Mouse (Mus musculus) forebrain, embryonic 15.5 days (tissue): ENCODE measurements around the gene Hoxb7. TPM values are rescaled to one million over a fixed set of nuclear protein-coding genes. Genes with fewer than 3 reads are reported as not detected.

Experiments
- ATAC-seq: fragments of 200-750 bp; cut with Nextera tagmentation; replicated peaks from 2 replicates; pipeline ENCODE4 v1.8.0; 2017; ENCODE audit warnings: mild to moderate bottlenecking, moderate TSS enrichment, moderate library complexity
- H3K27ac ChIP-seq: fragments of 300-500 bp; sonication (generic); replicated peaks from 2 replicates; pipeline ENCODE4 v1.5.1; 2015; ENCODE audit warnings: mild to moderate bottlenecking, inconsistent platforms
- H3K27me3 ChIP-seq: fragments of 300-500 bp; sonication (generic); 2 replicates; pipeline ENCODE4 v1.6.1; 2015; ENCODE audit warnings: inconsistent platforms
- H3K36me3 ChIP-seq: fragments of 300-500 bp; sonication (generic); 2 replicates; pipeline ENCODE4 v1.6.1; 2015; ENCODE audit warnings: mild to moderate bottlenecking, inconsistent platforms
- H3K4me1 ChIP-seq: fragments of 300-500 bp; sonication (generic); 2 replicates; pipeline ENCODE4 v1.6.1; 2015; ENCODE audit warnings: inconsistent platforms
- H3K4me2 ChIP-seq: fragments of 300-500 bp; sonication (generic); replicated peaks from 2 replicates; pipeline ENCODE4 v1.6.1; 2015; ENCODE audit warnings: mild to moderate bottlenecking, inconsistent platforms
- H3K4me3 ChIP-seq: fragments of 300-500 bp; sonication (generic); 2 replicates; pipeline ENCODE4 v1.5.1; 2015; ENCODE audit warnings: mild to moderate bottlenecking, inconsistent platforms
- H3K9ac ChIP-seq: fragments of 300-500 bp; sonication (generic); replicated peaks from 2 replicates; pipeline ENCODE4 v1.6.1; 2015; ENCODE audit warnings: mild to moderate bottlenecking, inconsistent platforms
- H3K9me3 ChIP-seq: fragments of 300-500 bp; sonication (generic); 2 replicates; pipeline ENCODE4 v1.6.1; 2016; ENCODE audit warnings: inconsistent platforms
- WGBS: fragments of 180-500 bp; shearing (Covaris S2); methylation state at CpG from one replicate; pipeline ENCODE4 v1.1.7; 2015; ENCODE audit warnings: mixed read lengths; 5-methylcytosine and 5-hydroxymethylcytosine counted together
- polyA plus RNA-seq: library from polyadenylated mRNA; unstranded; fragments of >200 nt; fragmentation: Nextera tagmentation; extraction: Ambion mirVana; gene quantifications from 2 replicates; pipeline ENCODE4 v1.2.1, GENCODE M21; 2015

Hoxb7 gene
- polyA plus RNA-seq, 1 experiment from 2014 or later: not detected

- H3K9me3 ChIP-seq: no peaks in the 10 kb centered on the region
- no peaks in the 10 kb centered on the region for H3K4me1 ChIP-seq
- ATAC-seq: no peak
- no peak overlapping the region for H3K4me3 ChIP-seq
- H3K4me2 ChIP-seq: no peak overlapping the region
- H3K27ac ChIP-seq: no peak overlapping the region
- no peaks in the 10 kb centered on the region for H3K36me3 ChIP-seq
- H3K9ac ChIP-seq: no peak overlapping the region
- 0% methylated on average over 5 of the region's 5 CpGs for WGBS
- peaks cover 99% of the 10 kb centered on the region for H3K27me3 ChIP-seq
These were observed 41.3 kb downstream of the Hoxb7 start for GRCm38 (mm10) chr11:96327750-96328149.

DNA sequence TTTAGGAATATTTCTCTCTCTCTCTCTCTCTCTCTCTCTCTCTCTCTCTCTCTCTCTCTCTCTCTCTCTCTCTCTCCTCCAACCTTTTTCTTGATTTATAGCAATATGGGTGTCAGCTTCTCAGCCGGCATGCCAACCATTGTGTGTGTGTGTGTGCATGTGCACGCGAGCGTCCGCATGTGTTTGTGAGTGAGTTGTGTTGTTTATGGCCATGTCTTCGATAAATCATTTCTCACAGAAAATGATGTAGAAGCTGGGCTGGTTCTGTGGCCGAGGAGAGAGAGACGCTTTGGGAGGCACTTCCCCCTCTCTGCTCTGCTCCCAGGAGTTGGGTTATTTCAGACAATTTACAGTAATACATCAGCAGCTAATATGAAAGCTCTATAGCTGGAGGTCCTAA, 42.2 kb downstream of the Hoxb7 start:
- no peak for ATAC-seq
- Histone ChIP-seq H3K4me1 (no peaks in the 10 kb centered on the region), H3K27me3 (peaks cover 99% of the 10 kb centered on the region), H3K9ac (no peak overlapping the region), H3K36me3 (no peaks in the 10 kb centered on the region), H3K4me2 (no peak overlapping the region), H3K9me3 (no peaks in the 10 kb centered on the region), H3K4me3 (no peak overlapping the region), H3K27ac (no peak overlapping the region)
- WGBS: 8% methylated on average over 8 of the region's 8 CpGs

DNA sequence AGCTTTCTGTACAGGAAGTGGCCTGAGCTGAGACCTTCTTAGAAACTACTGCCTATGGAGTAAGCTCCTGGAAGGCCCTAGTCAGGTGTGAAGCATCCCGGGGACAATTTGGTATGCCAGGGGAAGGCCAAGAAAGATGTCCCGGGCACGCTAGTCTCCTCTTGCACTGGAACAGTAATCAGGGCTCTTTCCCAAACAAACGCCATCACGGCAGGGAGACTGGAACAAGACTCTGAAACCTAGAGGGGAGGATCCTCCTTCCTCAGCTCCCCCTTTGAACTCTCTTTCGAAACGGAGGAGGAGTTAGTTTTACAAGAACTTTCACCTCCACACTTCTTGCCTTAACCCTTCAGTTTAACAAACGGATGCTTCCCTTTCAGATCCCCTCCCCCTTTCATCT, 45.7 kb downstream of the Hoxb7 start:
- no peaks in the 10 kb centered on the region for H3K9me3 ChIP-seq
- H3K4me1 ChIP-seq: no peaks in the 10 kb centered on the region
- H3K36me3 ChIP-seq: no peaks in the 10 kb centered on the region
- peaks cover 99% of the 10 kb centered on the region for H3K27me3 ChIP-seq
- H3K4me3 ChIP-seq: no peak overlapping the region
- 0% methylated on average over 8 of the region's 8 CpGs for WGBS
- no peak overlapping the region for H3K9ac ChIP-seq
- H3K27ac ChIP-seq: no peak overlapping the region
- H3K4me2 ChIP-seq: no peak overlapping the region
- no peak for ATAC-seq

- no peak overlapping the region for H3K9ac ChIP-seq
- no peak for ATAC-seq
- H3K4me1 ChIP-seq: no peaks in the 10 kb centered on the region
- no peak overlapping the region for H3K4me2 ChIP-seq
- WGBS: 2% methylated on average over 35 of the region's 35 CpGs
- no peaks in the 10 kb centered on the region for H3K9me3 ChIP-seq
- no peak overlapping the region for H3K27ac ChIP-seq
- no peaks in the 10 kb centered on the region for H3K36me3 ChIP-seq
- H3K4me3 ChIP-seq: no peak overlapping the region
- H3K27me3 ChIP-seq: peaks cover 99% of the 10 kb centered on the region
These were observed 46.2 kb downstream of the Hoxb7 start for GRCm38 (mm10) chr11:96332618-96333032.

DNA sequence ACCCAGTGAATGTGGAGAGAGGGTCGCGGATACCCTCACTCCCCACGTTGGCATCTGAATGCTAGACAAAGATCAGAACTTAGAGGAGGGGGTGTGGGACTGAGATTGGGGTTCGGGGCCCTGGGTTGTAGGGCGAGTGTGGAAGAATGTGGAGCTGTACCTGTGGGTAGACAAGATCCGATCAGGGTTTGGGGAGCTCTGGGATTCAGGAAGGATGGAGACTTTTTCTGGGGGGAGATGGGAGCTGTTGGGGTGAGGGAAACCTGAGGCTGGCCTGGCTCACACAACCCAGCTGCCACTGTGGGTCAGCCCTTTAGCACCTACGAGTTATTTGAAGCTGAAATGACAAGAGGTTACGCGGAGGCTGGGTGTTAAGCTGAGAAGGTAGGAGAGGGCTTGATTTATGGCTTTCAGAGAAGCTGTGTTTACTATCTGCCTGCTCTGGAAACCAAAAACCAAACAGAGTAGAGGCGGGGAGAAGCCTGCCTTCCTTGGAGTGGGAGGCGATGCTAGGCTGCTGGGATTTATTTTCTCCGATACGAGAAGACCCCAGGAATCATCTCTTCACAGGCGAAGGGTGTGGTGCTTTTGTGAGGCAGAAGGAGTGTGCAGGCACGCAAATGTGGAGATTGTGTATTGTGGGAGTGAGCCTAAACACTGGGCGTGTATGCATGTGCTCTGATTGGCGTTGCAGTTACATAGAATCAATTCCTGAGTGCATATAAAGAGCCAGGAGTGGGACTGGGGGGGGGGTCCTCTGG, 47.0 kb downstream of the Hoxb7 start:
- no peak overlapping the region for H3K27ac ChIP-seq
- no peak overlapping the region for H3K9ac ChIP-seq
- 2% methylated on average over 17 of the region's 17 CpGs for WGBS
- H3K4me2 ChIP-seq: no peak overlapping the region
- no peaks in the 10 kb centered on the region for H3K36me3 ChIP-seq
- no peaks in the 10 kb centered on the region for H3K4me1 ChIP-seq
- no peak for ATAC-seq
- H3K4me3 ChIP-seq: no peak overlapping the region
- H3K27me3 ChIP-seq: peaks cover 99% of the 10 kb centered on the region
- no peaks in the 10 kb centered on the region for H3K9me3 ChIP-seq

DNA sequence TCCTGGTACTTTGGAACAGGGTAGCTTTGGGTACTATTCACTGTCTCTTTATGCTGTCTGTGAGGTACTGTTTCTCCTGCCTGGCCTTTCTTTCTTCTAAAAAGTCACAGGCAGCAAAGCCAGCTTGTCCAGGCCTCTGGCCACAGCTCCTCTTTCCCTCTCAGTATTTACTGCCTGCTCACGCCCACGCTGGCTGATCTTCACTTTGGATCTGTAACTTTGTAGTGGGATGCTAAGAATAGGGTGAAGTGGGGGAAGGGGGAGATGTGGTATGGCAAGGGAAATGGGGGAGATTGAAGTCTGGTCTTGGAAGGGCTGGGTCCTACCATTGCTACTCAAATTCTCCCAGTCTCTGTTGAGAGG, 47.6 kb downstream of the Hoxb7 start:
- no peak overlapping the region for H3K4me3 ChIP-seq
- H3K27me3 ChIP-seq: peaks cover 99% of the 10 kb centered on the region
- H3K36me3 ChIP-seq: no peaks in the 10 kb centered on the region
- no peak overlapping the region for H3K4me2 ChIP-seq
- H3K9me3 ChIP-seq: no peaks in the 10 kb centered on the region
- no peak overlapping the region for H3K9ac ChIP-seq
- H3K27ac ChIP-seq: no peak overlapping the region
- H3K4me1 ChIP-seq: no peaks in the 10 kb centered on the region
- WGBS: 0% methylated on average over 2 of the region's 2 CpGs
- ATAC-seq: no peak

DNA sequence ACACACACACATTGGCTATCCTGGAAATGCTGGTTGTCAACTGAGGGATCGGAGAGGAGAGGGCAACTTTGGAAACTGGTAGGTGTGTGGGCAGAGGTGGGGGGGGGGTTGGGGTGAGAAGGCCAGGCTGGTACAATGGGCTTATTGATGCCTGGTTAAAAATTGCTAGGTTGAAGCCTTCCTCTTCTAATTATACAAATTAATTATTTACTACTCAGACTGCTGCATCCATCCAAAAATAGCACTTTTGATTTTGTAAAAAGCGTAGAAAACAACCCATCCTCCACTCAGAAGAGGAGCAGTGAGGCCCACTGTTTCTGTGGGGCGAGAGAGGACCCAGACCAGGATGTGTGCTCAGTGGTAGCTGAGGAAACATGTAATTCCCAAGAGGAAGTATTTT, 48.6 kb downstream of the Hoxb7 start:
- 13% methylated on average over 3 of the region's 3 CpGs for WGBS
- Histone ChIP-seq H3K36me3 (no peaks in the 10 kb centered on the region), H3K4me2 (no peak overlapping the region), H3K9ac (no peak overlapping the region), H3K27me3 (peaks cover 99% of the 10 kb centered on the region), H3K4me1 (no peaks in the 10 kb centered on the region), H3K4me3 (no peak overlapping the region), H3K27ac (no peak overlapping the region), H3K9me3 (no peaks in the 10 kb centered on the region)
- ATAC-seq: no peak

GRCm38 (mm10) chr11:96336597-96336996, 50.2 kb downstream of the Hoxb7 start:
- 0% methylated on average over 2 of the region's 2 CpGs for WGBS
- no peaks in the 10 kb centered on the region for H3K36me3 ChIP-seq
- ATAC-seq: no peak
- H3K4me2 ChIP-seq: no peak overlapping the region
- H3K4me1 ChIP-seq: no peaks in the 10 kb centered on the region
- H3K27ac ChIP-seq: no peak overlapping the region
- H3K27me3 ChIP-seq: peaks cover 98% of the 10 kb centered on the region
- H3K9me3 ChIP-seq: no peaks in the 10 kb centered on the region
- no peak overlapping the region for H3K9ac ChIP-seq
- H3K4me3 ChIP-seq: no peak overlapping the region

- Histone ChIP-seq H3K27ac (no peak overlapping the region), H3K9me3 (no peaks in the 10 kb centered on the region), H3K4me3 (no peak overlapping the region), H3K9ac (no peak overlapping the region), H3K36me3 (no peaks in the 10 kb centered on the region), H3K4me2 (no peak overlapping the region), H3K4me1 (no peaks in the 10 kb centered on the region), H3K27me3 (peaks cover 98% of the 10 kb centered on the region)
- WGBS: 3% methylated on average over 6 of the region's 6 CpGs
- ATAC-seq: no peak
These were observed 50.6 kb downstream of the Hoxb7 start for GRCm38 (mm10) chr11:96337026-96337425.

GRCm38 (mm10) chr11:96338957-96339855, 52.8 kb downstream of the Hoxb7 start:
- H3K4me3 ChIP-seq: no peak overlapping the region
- H3K4me1 ChIP-seq: no peaks in the 10 kb centered on the region
- no peak overlapping the region for H3K9ac ChIP-seq
- peaks cover 98% of the 10 kb centered on the region for H3K27me3 ChIP-seq
- no peak overlapping the region for H3K4me2 ChIP-seq
- no peaks in the 10 kb centered on the region for H3K9me3 ChIP-seq
- 8% methylated on average over 7 of the region's 7 CpGs for WGBS
- H3K27ac ChIP-seq: no peak overlapping the region
- no peak for ATAC-seq
- no peaks in the 10 kb centered on the region for H3K36me3 ChIP-seq
